Mouse (Mus musculus): Measurements from ENCODE around the gene Prkag1.
"Not testable (repeated sequence)": the region's sequence is repeated elsewhere in the genome, so short reads cannot be mapped to it uniquely, and the experiment has no call there.

Gene Prkag1

GRCm38 (mm10) chr15:98827611-98828011 lies 3.7 kb downstream of the Prkag1 start:
- DNase-seq (ENCODE audit: extremely low read depth, low read depth): no peak

GRCm38 (mm10) chr15:98823434-98823833 lies 7.9 kb downstream of the Prkag1 start:
- DNase-seq (ENCODE audit: extremely low read depth, low read depth): no peak

- DNase-seq (ENCODE audit: extremely low read depth, low read depth): no peak
Observed at GRCm38 (mm10) chr15:98822147-98822546, 9.2 kb downstream of the Prkag1 start.

- no peak for DNase-seq (ENCODE audit: extremely low read depth, low read depth)
Observed at GRCm38 (mm10) chr15:98821403-98821802, 9.9 kb downstream of the Prkag1 start.

GRCm38 (mm10) chr15:98820937-98821336 lies 10.4 kb downstream of the Prkag1 start:
- no peak for DNase-seq (ENCODE audit: extremely low read depth, low read depth)

- no peak for DNase-seq (ENCODE audit: extremely low read depth, low read depth)
Observed at GRCm38 (mm10) chr15:98818171-98818570, 13.2 kb downstream of the Prkag1 start.

GRCm38 (mm10) chr15:98812741-98813424 lies 18.4 kb downstream of the Prkag1 start:
- DNase-seq (ENCODE audit: extremely low read depth, low read depth): no peak

- not testable (repeated sequence) for DNase-seq (ENCODE audit: extremely low read depth, low read depth)
Observed at GRCm38 (mm10) chr15:98810212-98810611, 21.1 kb downstream of the Prkag1 start.

GRCm38 (mm10) chr15:98809390-98809789 lies 21.9 kb downstream of the Prkag1 start, which contains the start of gene Ddn:
Gene Ddn (minus strand): TSS chr15:98809490.
- no peak for DNase-seq (ENCODE audit: extremely low read depth, low read depth)

- DNase-seq (ENCODE audit: extremely low read depth, low read depth): no peak
Observed at GRCm38 (mm10) chr15:98808651-98809134, 22.6 kb downstream of the Prkag1 start.

GRCm38 (mm10) chr15:98807895-98808650 lies 23.2 kb downstream of the Prkag1 start:
- no peak for DNase-seq (ENCODE audit: extremely low read depth, low read depth)

GRCm38 (mm10) chr15:98806809-98807770 lies 24.2 kb downstream of the Prkag1 start:
- no peak for DNase-seq (ENCODE audit: extremely low read depth, low read depth)

GRCm38 (mm10) chr15:98806071-98806808 lies 25.1 kb downstream of the Prkag1 start:
- DNase-seq (ENCODE audit: extremely low read depth, low read depth): no peak

- no peak for DNase-seq (ENCODE audit: extremely low read depth, low read depth)
Observed at GRCm38 (mm10) chr15:98805324-98806040, 25.8 kb downstream of the Prkag1 start.

- DNase-seq (ENCODE audit: extremely low read depth, low read depth): peak; percentile 60
Observed at GRCm38 (mm10) chr15:98804054-98804453, 27.3 kb downstream of the Prkag1 start.

GRCm38 (mm10) chr15:98802926-98803325 lies 28.4 kb downstream of the Prkag1 start:
- DNase-seq (ENCODE audit: extremely low read depth, low read depth): no peak

- DNase-seq (ENCODE audit: extremely low read depth, low read depth): peak; percentile 46
Observed at GRCm38 (mm10) chr15:98799396-98799795, 31.9 kb downstream of the Prkag1 start.

GRCm38 (mm10) chr15:98798903-98799302 lies 32.4 kb downstream of the Prkag1 start:
- no peak for DNase-seq (ENCODE audit: extremely low read depth, low read depth)

- no peak for DNase-seq (ENCODE audit: extremely low read depth, low read depth)
Observed at GRCm38 (mm10) chr15:98797835-98798492, 33.4 kb downstream of the Prkag1 start.

Measured in MEL-GATA-1-ER (cell line).